Mouse (Mus musculus) heart, adult 2 months (tissue): ENCODE results near the gene Hnrnpa3. TPM values are rescaled to one million over a fixed set of nuclear protein-coding genes. Genes with fewer than 3 reads are reported as not detected.

ENCODE experiments used
- DNase-seq, 2 experiments: peaks; one replicate each; pipeline ENCODE4 v3.0.0; 2021
- H3K27ac ChIP-seq: fragments of 200-600 bp; 2 replicates; pipeline ENCODE4 v1.8.1; 2022
- H3K27me3 ChIP-seq: fragments of 200-500 bp; 2 replicates; pipeline ENCODE4 v1.6.1; 2012; ENCODE audit warnings: mild to moderate bottlenecking, low read length, inconsistent platforms, mixed read lengths; ENCODE audit not compliant: control insufficient read depth, insufficient read depth
- H3K36me3 ChIP-seq: fragments of 200-500 bp; 2 replicates; pipeline ENCODE4 v1.6.1; 2012; ENCODE audit warnings: low read length, inconsistent platforms; ENCODE audit not compliant: control insufficient read depth, insufficient read depth
- H3K4me1 ChIP-seq: fragments of 200-500 bp; 2 replicates; pipeline ENCODE4 v1.6.1; 2011; ENCODE audit warnings: low read length; ENCODE audit not compliant: control insufficient read depth, insufficient read depth
- H3K4me3 ChIP-seq: fragments of 200-600 bp; 2 replicates; pipeline ENCODE4 v1.8.1; 2022
- H3K79me2 ChIP-seq: fragments of 200-500 bp; replicated peaks from 2 replicates; pipeline ENCODE4 v1.6.1; 2012; ENCODE audit warnings: mild to moderate bottlenecking, inconsistent platforms, low read length, moderate library complexity, mixed read lengths; ENCODE audit not compliant: control insufficient read depth, insufficient read depth
- H3K9ac ChIP-seq: fragments of 200-500 bp; 2 replicates; pipeline ENCODE4 v1.6.1; 2012; ENCODE audit warnings: low read depth, mild to moderate bottlenecking, control low read depth, inconsistent platforms, low read length, mixed read lengths
- CTCF ChIP-seq: fragments of 200-600 bp; IDR thresholded peaks from 2 replicates; pipeline ENCODE4 v1.8.1; 2022; ENCODE audit warnings: antibody characterized with exemption, mild to moderate bottlenecking, moderate library complexity
- EP300 ChIP-seq: fragments of 200-500 bp; IDR thresholded peaks from 2 replicates; pipeline ENCODE4 v1.6.1; 2011; ENCODE audit warnings: low read depth, low read length, control low read depth; ENCODE audit not compliant: insufficient read depth
- POLR2A ChIP-seq: fragments of 200-500 bp; IDR thresholded peaks from 2 replicates; pipeline ENCODE4 v1.6.1; 2011; ENCODE audit warnings: mild to moderate bottlenecking, low read depth, low read length, control low read depth; ENCODE audit not compliant: insufficient read depth
- WGBS: fragments of 180-500 bp; shearing (Covaris S2); methylation state at CpG from one replicate; pipeline ENCODE4 v1.1.7; 2018; 5-methylcytosine and 5-hydroxymethylcytosine counted together
- intact Hi-C: fragments of 180-260 bp; cut with DNase I; formaldehyde crosslinking; loops from one replicate; pipeline ENCODE4 v1.15.1; 2025
- polyA plus RNA-seq: library from polyadenylated mRNA; depleted of rRNA; stranded (reverse); fragments of >200 nt; gene quantifications from 2 replicates; pipeline ENCODE4 v1.2.3, GENCODE M21; 2012
- total RNA-seq, 2 experiments: library from RNA; stranded (reverse); gene quantifications; 2 replicates each; pipeline ENCODE4 v1.2.3; 2021

The Hnrnpa3 gene
- total and polyA plus RNA-seq, 3 experiments = 18.5 to 180 (median 177) TPM

- H3K36me3 ChIP-seq = no peaks in the 10 kb centered on the region
- TF ChIP-seq CTCF (no peak), EP300 (no peak), POLR2A (no peak)
- H3K27me3 ChIP-seq = no peaks in the 10 kb centered on the region
- intact Hi-C loops = no loop called here
- peak in 1 of 2 experiments; percentile 67 for DNase-seq
- H3K4me1 ChIP-seq = peaks cover 2% of the 10 kb centered on the region
- no peak overlapping the region for H3K4me3 ChIP-seq
- H3K79me2 ChIP-seq = no peaks in the 10 kb centered on the region
- peak overlapping the region; percentile 62 for H3K27ac ChIP-seq
- 61% methylated on average over 8 of the region's 8 CpGs for WGBS
- H3K9ac ChIP-seq = no peak overlapping the region
These were observed 16.1 kb upstream of the Hnrnpa3 start for GRCm38 (mm10) chr2:75642795-75643550.

DNA sequence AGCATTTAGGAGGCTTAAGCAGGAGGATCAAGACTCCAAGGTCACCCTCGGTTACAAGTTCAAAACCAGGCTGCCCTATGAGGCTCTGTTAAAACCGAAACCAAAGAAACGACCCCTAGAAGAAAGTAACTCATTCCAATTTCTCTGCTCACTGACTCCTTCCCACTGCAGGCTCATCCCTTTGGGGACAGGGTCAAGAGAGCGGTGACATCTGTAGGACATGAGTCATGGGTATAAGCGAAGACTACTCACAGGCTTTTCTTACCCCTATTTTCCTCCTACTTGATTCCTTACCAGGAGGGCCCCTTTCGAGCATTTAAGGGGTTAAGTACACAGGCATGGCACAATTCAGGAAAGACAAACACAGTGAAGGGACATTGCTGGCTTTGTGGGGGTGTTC, 15.1 kb upstream of the Hnrnpa3 start:
- TF ChIP-seq CTCF (no peak), POLR2A (no peak), EP300 (no peak)
- Histone ChIP-seq H3K27me3 (no peaks in the 10 kb centered on the region), H3K36me3 (no peaks in the 10 kb centered on the region), H3K9ac (no peak overlapping the region), H3K4me1 (peaks cover 2% of the 10 kb centered on the region), H3K27ac (no peak overlapping the region), H3K4me3 (no peak overlapping the region), H3K79me2 (no peaks in the 10 kb centered on the region)
- intact Hi-C loops = no loop called here
- DNase-seq = no peak
- WGBS = 77% methylated on average over 6 of the region's 6 CpGs

GRCm38 (mm10) chr2:75645251-75645650, 13.8 kb upstream of the Hnrnpa3 start:
- Histone ChIP-seq H3K9ac (no peak overlapping the region), H3K4me1 (peaks cover 2% of the 10 kb centered on the region), H3K27ac (no peak overlapping the region), H3K36me3 (no peaks in the 10 kb centered on the region), H3K79me2 (no peaks in the 10 kb centered on the region), H3K27me3 (no peaks in the 10 kb centered on the region), H3K4me3 (no peak overlapping the region)
- intact Hi-C loops = no loop called here
- 85% methylated on average over 12 of the region's 12 CpGs for WGBS
- no peak for TF ChIP-seq POLR2A
- no peak for TF ChIP-seq CTCF
- no peak for TF ChIP-seq EP300
- DNase-seq = no peak

DNA sequence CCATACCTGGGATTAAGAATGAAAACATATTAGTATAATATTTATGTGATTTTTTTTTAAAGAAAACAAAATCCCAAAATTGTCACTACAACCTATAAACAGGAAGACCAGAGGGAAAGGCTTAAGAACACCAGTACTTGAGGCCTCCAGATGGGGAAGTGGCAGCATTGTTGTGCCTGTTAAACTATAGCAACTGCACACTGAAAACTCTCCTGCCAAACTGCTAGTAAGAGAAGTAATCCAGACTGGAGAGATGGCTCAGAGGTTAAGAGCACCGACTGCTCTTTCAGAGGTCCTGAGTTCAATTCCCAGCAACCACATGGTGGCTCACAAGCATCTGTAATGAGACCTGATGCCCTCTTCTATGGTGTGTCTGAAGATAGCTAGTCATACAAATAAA, 8.6 kb upstream of the Hnrnpa3 start:
- no peak overlapping the region for H3K27ac ChIP-seq
- intact Hi-C loops = no loop called here
- no peaks in the 10 kb centered on the region; the same call in none of the 2 replicates for H3K4me1 ChIP-seq
- no peaks in the 10 kb centered on the region for H3K27me3 ChIP-seq
- no peak for DNase-seq
- no peaks in the 10 kb centered on the region for H3K79me2 ChIP-seq
- 82% methylated on average over 1 of the region's 1 CpGs for WGBS
- H3K9ac ChIP-seq = no peak overlapping the region
- H3K36me3 ChIP-seq = peaks cover 3% of the 10 kb centered on the region; the same call in 1 of the 2 replicates
- no peak for TF ChIP-seq POLR2A
- no peak for TF ChIP-seq EP300
- no peak for TF ChIP-seq CTCF
- H3K4me3 ChIP-seq = no peak overlapping the region

- H3K36me3 ChIP-seq = peaks cover 3% of the 10 kb centered on the region; the same call in 1 of the 2 replicates
- H3K27ac ChIP-seq = no peak overlapping the region
- H3K4me3 ChIP-seq = no peak overlapping the region
- TF ChIP-seq CTCF = no peak
- no peak for TF ChIP-seq POLR2A
- TF ChIP-seq EP300 = no peak
- no peaks in the 10 kb centered on the region for H3K27me3 ChIP-seq
- H3K4me1 ChIP-seq = peaks cover 3% of the 10 kb centered on the region
- H3K79me2 ChIP-seq = no peaks in the 10 kb centered on the region
- intact Hi-C loops = no loop called here
- DNase-seq = no peak
- no peak overlapping the region for H3K9ac ChIP-seq
These were observed 5.9 kb upstream of the Hnrnpa3 start for GRCm38 (mm10) chr2:75653150-75653549.

GRCm38 (mm10) chr2:75654679-75655078, 4.4 kb upstream of the Hnrnpa3 start:
- 100% methylated on average over 1 of the region's 1 CpGs for WGBS
- intact Hi-C loops = no loop called here
- H3K36me3 ChIP-seq = peaks cover 3% of the 10 kb centered on the region; the same call in 1 of the 2 replicates
- H3K27me3 ChIP-seq = no peaks in the 10 kb centered on the region
- no peak overlapping the region for H3K27ac ChIP-seq
- no peaks in the 10 kb centered on the region for H3K79me2 ChIP-seq
- no peak for TF ChIP-seq CTCF
- no peak for TF ChIP-seq EP300
- TF ChIP-seq POLR2A = no peak
- H3K4me3 ChIP-seq = no peak overlapping the region
- DNase-seq = no peak
- H3K4me1 ChIP-seq = peaks cover 3% of the 10 kb centered on the region
- H3K9ac ChIP-seq = no peak overlapping the region
